In the genomic region with DNA sequence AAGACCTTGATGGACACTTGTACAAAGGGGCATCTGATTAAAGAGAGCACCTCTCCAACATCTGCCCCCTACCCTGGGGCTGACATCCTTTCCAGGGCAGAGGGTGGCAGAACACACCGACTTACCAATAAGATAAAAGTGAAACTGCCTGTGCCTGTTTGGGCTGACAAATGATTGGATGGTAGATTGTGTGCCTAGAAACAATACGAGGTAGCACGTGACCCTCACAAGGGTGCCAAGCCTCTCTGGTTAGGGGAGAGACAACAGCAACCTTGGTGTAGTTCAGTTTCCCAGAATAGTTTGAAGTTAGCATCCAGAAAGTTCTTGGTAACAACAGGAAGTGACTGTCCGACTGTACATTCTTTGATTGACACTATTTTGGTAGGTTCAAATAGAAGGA, we compare ENCODE assay signal across 13 mouse cellular contexts.
"Had no signal": no experiment of that assay in that cellular context is flagged by ENCODE, and none has a peak within 500 bp of the region (broad histone marks: within the 10 kb centered on the region; RNA-seq: fewer than 3 reads in every experiment).

No protein-coding gene starts in this region.

- DNase-seq: kidney, adult 11 months; kidney, adult 8-10 months; kidney, postnatal 10 days; kidney, postnatal 4 days; left cerebral cortex, postnatal 4 days; liver, postnatal 0 days; retina, postnatal 1 day; right cerebral cortex, postnatal 25 days; spleen, adult 18-20 months; thymus, postnatal 36 days had no signal

- ATAC-seq: liver, postnatal 0 days; midbrain, embryonic 15.5 days had no signal

- H3K4me3 ChIP-seq: midbrain, embryonic 12.5 days; myocyte had no signal
